In the genomic region with DNA sequence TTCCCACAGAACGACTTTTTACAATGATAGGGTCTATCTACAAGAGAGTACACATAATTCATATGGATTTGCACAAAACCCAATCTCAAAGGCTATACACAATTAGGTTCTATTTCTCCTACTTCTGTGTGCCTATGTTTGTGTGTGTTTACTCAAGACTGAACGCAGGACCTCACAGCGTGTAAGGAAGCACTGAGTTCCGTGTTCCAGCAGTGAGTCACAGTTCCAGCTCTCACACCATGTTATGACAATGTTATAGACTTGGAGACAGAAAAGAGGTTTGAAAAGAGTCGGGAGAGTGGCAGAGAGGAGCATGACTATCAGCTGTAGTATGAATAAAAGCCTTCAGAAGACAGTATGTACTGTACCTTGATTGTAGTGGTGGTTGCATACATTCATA, we compare ENCODE assay signal across 31 mouse cellular contexts.
"Had no signal": no experiment of that assay in that cellular context is flagged by ENCODE, and none has a peak within 500 bp of the region (broad histone marks: within the 10 kb centered on the region; RNA-seq: fewer than 3 reads in every experiment).

No protein-coding gene starts in this region.

- DNase-seq: left cerebral cortex, postnatal 4 days; liver; liver, embryonic 13.5 days; liver, postnatal 0 days; lung, adult 18-20 months; lung, adult 2 months; lung, embryonic 14.5 days; lung, postnatal 10 days; lung, postnatal 14 days; lung, postnatal 36 days; lung, postnatal 4 days; midbrain, embryonic 14.5 days had no signal

- H3K4me3 ChIP-seq: left cerebral cortex, adult 2 months; limb, embryonic 10.5 days; limb, embryonic 12.5 days; limb, embryonic 13.5 days; limb, embryonic 15.5 days; liver, embryonic 12.5 days; liver, embryonic 13.5 days; liver, embryonic 15.5 days; lung, embryonic 15.5 days; megakaryocyte, embryonic 14.5 days; midbrain, embryonic 10.5 days; midbrain, embryonic 12.5 days; midbrain, embryonic 13.5 days; midbrain, embryonic 15.5 days; myocyte had no signal

- H3K4me2 ChIP-seq: limb, embryonic 12.5 days; limb, embryonic 13.5 days; limb, embryonic 15.5 days; liver, embryonic 11.5 days; liver, embryonic 12.5 days; liver, embryonic 13.5 days; liver, embryonic 15.5 days; lung, embryonic 14.5 days; lung, embryonic 15.5 days; midbrain, embryonic 12.5 days; midbrain, embryonic 13.5 days; midbrain, embryonic 15.5 days had no signal

- ATAC-seq: liver, embryonic 12.5 days; liver, postnatal 0 days; lung, postnatal 0 days; midbrain, embryonic 13.5 days; midbrain, embryonic 15.5 days; midbrain, embryonic 16.5 days had no signal

- H3K27ac ChIP-seq: left cerebral cortex, adult 2 months; limb, embryonic 10.5 days; limb, embryonic 12.5 days; limb, embryonic 13.5 days; limb, embryonic 15.5 days; liver, embryonic 12.5 days; liver, embryonic 13.5 days; liver, embryonic 14.5 days; liver, embryonic 15.5 days; lung, embryonic 15.5 days; macrophage; midbrain, embryonic 10.5 days; midbrain, embryonic 12.5 days; midbrain, embryonic 13.5 days; midbrain, embryonic 15.5 days had no signal

- H3K36me3 ChIP-seq: liver, embryonic 13.5 days; liver, embryonic 15.5 days had no signal

- H3K9ac ChIP-seq: limb, embryonic 12.5 days; limb, embryonic 13.5 days; limb, embryonic 15.5 days; liver, embryonic 12.5 days; liver, embryonic 13.5 days; liver, embryonic 14.5 days; liver, embryonic 15.5 days; liver, postnatal 0 days; lung, embryonic 14.5 days; lung, embryonic 15.5 days; midbrain, embryonic 12.5 days; midbrain, embryonic 13.5 days; midbrain, embryonic 15.5 days had no signal

- H3K27me3 ChIP-seq: limb, embryonic 12.5 days; limb, embryonic 13.5 days; limb, embryonic 15.5 days; liver, embryonic 12.5 days; liver, embryonic 13.5 days; liver, embryonic 15.5 days; lung, embryonic 15.5 days; midbrain, embryonic 12.5 days; midbrain, embryonic 13.5 days; midbrain, embryonic 15.5 days had no signal

- H3K4me1 ChIP-seq: limb, embryonic 10.5 days; limb, embryonic 12.5 days; limb, embryonic 13.5 days; limb, embryonic 15.5 days; liver, embryonic 12.5 days; liver, embryonic 13.5 days; liver, embryonic 15.5 days; midbrain, embryonic 10.5 days; midbrain, embryonic 12.5 days; midbrain, embryonic 13.5 days; midbrain, embryonic 15.5 days had no signal

- H3K9me3 ChIP-seq: limb, embryonic 10.5 days; limb, embryonic 12.5 days; limb, embryonic 13.5 days; limb, embryonic 15.5 days; liver, embryonic 12.5 days; liver, embryonic 13.5 days; liver, embryonic 15.5 days; lung, embryonic 15.5 days; megakaryocyte, embryonic 14.5 days; midbrain, embryonic 10.5 days; midbrain, embryonic 12.5 days; midbrain, embryonic 13.5 days; midbrain, embryonic 15.5 days had no signal
